Mouse (Mus musculus) liver, embryonic 15.5 days (tissue): ENCODE data around the gene Cryzl2. TPM values are rescaled to one million over a fixed set of nuclear protein-coding genes. Genes with fewer than 3 reads are reported as not detected.

Experiments used
- ATAC-seq: fragments of 200-750 bp; cut with Nextera tagmentation; 2 replicates; pipeline ENCODE4 v1.8.0; 2017; ENCODE audit warnings: moderate number of reproducible peaks, mild to moderate bottlenecking, moderate library complexity; ENCODE audit not compliant: insufficient read depth
- H3K27ac ChIP-seq: fragments of 300-500 bp; sonication (generic); replicated peaks from 2 replicates; pipeline ENCODE4 v1.5.1; 2015; ENCODE audit warnings: mild to moderate bottlenecking, inconsistent platforms
- H3K27me3 ChIP-seq: fragments of 300-500 bp; sonication (generic); 2 replicates; pipeline ENCODE4 v1.6.1; 2015; ENCODE audit warnings: mild to moderate bottlenecking, inconsistent platforms
- H3K36me3 ChIP-seq: fragments of 300-500 bp; sonication (generic); replicated peaks from 2 replicates; pipeline ENCODE4 v1.6.1; 2015; ENCODE audit warnings: moderate library complexity, mild to moderate bottlenecking, inconsistent platforms
- H3K4me1 ChIP-seq: fragments of 300-500 bp; sonication (generic); replicated peaks from 2 replicates; pipeline ENCODE4 v1.6.1; 2015; ENCODE audit warnings: inconsistent platforms
- H3K4me2 ChIP-seq: fragments of 300-500 bp; sonication (generic); 2 replicates; pipeline ENCODE4 v1.6.1; 2015; ENCODE audit warnings: moderate library complexity, mild to moderate bottlenecking, inconsistent platforms
- H3K4me3 ChIP-seq: fragments of 300-500 bp; sonication (generic); replicated peaks from 2 replicates; pipeline ENCODE4 v1.5.1; 2015; ENCODE audit warnings: mild to moderate bottlenecking, inconsistent platforms
- H3K9ac ChIP-seq: fragments of 300-500 bp; sonication (generic); 2 replicates; pipeline ENCODE4 v1.6.1; 2015; ENCODE audit warnings: moderate library complexity, mild to moderate bottlenecking, inconsistent platforms
- H3K9me3 ChIP-seq: fragments of 300-500 bp; sonication (generic); replicated peaks from 2 replicates; pipeline ENCODE4 v1.6.1; 2016; ENCODE audit warnings: inconsistent platforms
- WGBS: fragments of 180-500 bp; shearing (Covaris S2); methylation state at CpG from one replicate; pipeline ENCODE4 v1.1.7; 2015; ENCODE audit warnings: mixed read lengths; ENCODE audit not compliant: insufficient replicate concordance; 5-methylcytosine and 5-hydroxymethylcytosine counted together
- polyA plus RNA-seq: library from polyadenylated mRNA; unstranded; fragments of >200 nt; fragmentation: Nextera tagmentation; extraction: Ambion mirVana; gene quantifications from 2 replicates; pipeline ENCODE4 v1.2.1, GENCODE M21; 2015

The Cryzl2 gene
- polyA plus RNA-seq, 1 experiment from 2014 or later: 6.7 TPM

DNA sequence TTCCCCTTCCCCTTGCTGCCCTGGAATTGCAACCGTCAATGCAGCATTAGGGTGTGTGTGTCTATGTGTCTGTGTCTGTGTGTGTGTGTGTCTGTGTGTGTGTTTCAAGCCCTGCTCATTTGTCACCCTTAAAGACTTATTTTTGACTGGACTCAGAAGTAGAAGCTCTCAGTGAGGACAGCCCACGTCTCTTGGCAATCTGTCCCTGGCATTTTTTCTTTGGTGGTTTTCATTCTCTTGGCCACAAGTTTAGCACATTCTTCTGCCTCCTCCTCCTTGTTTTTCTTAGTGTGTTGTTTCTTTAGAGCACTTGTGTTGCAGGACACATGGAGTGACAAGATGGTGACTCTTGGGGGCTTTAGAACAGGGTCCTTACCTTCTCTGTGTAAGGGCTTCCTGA is 17.9 kb downstream of the Cryzl2 start:
- Histone ChIP-seq H3K4me3 (no peak overlapping the region), H3K4me2 (no peak overlapping the region), H3K36me3 (no peaks in the 10 kb centered on the region), H3K4me1 (no peaks in the 10 kb centered on the region), H3K27me3 (no peaks in the 10 kb centered on the region), H3K9ac (no peak overlapping the region), H3K9me3 (no peaks in the 10 kb centered on the region), H3K27ac (no peak overlapping the region)
- 66% methylated on average over 2 of the region's 2 CpGs for WGBS
- ATAC-seq: no peak

DNA sequence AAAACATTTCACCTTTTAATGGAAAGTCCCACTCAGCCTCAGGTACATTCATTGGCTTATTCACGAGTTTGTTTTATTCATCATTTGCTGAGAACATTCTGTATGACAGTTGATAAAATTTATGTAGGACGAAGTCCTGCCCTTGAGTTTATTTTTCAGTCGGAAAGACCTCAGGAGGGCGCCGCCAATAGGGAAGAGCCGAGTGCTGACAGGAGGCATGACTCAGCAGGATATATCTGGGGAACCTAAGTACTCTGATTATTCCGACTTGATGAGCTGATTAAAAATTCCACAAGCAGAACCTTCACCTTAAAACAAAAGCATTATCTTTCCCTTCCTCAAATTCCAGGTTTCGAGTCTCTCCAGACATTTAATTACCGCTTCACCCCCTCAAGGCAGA is 21.7 kb downstream of the Cryzl2 start:
- no peak overlapping the region for H3K4me2 ChIP-seq
- H3K9me3 ChIP-seq: no peaks in the 10 kb centered on the region
- no peak overlapping the region for H3K9ac ChIP-seq
- ATAC-seq: no peak
- H3K27me3 ChIP-seq: no peaks in the 10 kb centered on the region
- no peak overlapping the region for H3K27ac ChIP-seq
- H3K4me3 ChIP-seq: no peak overlapping the region
- no peaks in the 10 kb centered on the region for H3K36me3 ChIP-seq
- no peaks in the 10 kb centered on the region for H3K4me1 ChIP-seq
- WGBS: 33% methylated on average over 9 of the region's 9 CpGs

DNA sequence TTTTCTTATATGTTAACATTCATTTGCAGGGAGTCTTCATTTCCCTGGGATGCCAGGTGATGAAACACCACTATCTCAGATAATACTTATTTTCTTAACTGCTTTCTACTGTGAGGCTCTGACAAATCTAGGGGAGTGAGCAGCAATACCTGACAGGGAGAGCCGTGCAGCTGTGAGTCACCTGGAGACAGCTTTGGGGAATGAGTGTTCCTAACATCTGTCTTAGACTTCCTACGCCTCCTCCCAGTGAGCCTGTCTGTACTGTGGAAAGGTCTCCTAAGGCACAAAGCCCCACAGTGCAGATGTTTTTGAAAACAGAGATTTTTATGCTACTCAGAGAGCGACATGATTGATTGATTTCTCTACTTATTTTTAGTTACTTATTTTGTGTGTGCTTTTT is 22.5 kb downstream of the Cryzl2 start:
- no peaks in the 10 kb centered on the region for H3K4me1 ChIP-seq
- ATAC-seq: no peak
- H3K27me3 ChIP-seq: no peaks in the 10 kb centered on the region
- 58% methylated on average over 3 of the region's 3 CpGs for WGBS
- no peak overlapping the region for H3K27ac ChIP-seq
- no peak overlapping the region for H3K4me3 ChIP-seq
- no peak overlapping the region for H3K4me2 ChIP-seq
- no peaks in the 10 kb centered on the region for H3K9me3 ChIP-seq
- H3K9ac ChIP-seq: no peak overlapping the region
- no peaks in the 10 kb centered on the region for H3K36me3 ChIP-seq

DNA sequence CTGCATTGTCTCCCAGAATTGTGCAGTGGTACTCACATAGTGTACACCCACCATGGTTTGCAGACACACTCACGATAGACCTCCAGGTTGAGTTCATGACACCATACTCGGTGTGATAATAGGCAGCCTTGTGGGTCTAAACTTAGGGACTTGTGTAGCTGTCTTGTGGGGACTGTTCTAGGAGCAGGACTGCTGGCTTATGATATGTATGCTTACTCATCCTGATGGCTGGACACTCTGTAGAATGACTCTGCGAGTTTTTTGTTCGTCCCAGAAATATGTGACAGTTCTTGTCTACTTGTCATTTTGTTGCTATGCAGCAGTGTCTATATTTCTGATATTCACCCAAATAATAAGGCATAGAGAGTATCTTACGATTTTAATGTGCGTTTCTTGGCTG is 23.3 kb downstream of the Cryzl2 start:
- WGBS: 56% methylated on average over 6 of the region's 6 CpGs
- Histone ChIP-seq H3K4me2 (no peak overlapping the region), H3K36me3 (no peaks in the 10 kb centered on the region), H3K9ac (no peak overlapping the region), H3K27ac (no peak overlapping the region), H3K27me3 (no peaks in the 10 kb centered on the region), H3K9me3 (no peaks in the 10 kb centered on the region), H3K4me3 (no peak overlapping the region), H3K4me1 (no peaks in the 10 kb centered on the region)
- ATAC-seq: no peak

DNA sequence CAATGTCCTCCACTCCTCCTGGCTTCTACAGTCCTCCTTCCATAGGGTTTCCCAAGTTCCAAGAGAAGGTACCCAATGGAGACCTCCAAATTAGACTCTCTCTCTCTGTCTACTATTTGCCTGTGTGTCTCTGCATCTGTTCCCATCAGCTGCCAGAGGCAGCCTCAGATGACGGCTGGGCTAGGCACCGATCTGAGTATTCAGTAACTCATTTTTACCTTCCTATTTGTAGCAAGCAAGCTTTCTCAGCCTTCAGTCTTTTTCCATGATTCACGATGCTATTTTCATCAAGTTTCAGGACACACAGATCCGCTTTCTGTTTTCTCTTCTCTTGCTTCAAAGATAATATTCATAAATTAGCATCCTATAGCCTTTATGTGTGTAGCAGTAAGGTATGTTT is 25.8 kb downstream of the Cryzl2 start:
- H3K4me1 ChIP-seq: no peaks in the 10 kb centered on the region

DNA sequence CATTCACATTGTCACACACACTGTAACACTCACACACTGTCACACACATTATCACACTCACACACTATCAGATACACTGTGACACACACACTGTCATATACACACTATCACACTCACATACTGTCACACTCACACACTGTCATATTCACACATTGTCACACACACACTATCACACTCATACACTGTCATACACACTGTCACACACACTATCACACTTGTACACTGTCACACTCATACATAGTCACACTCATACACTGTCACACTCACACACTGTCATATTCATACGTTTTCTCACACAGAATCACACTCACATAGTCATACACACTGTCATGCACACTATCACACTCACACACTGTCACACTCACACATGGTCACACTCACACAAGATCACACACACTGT is 42.3 kb downstream of the Cryzl2 start:
- 45% methylated on average over 1 of the region's 1 CpGs for WGBS
- no peak for ATAC-seq

More for the DNA sequence above, 25.8 kb downstream of the Cryzl2 start:
- Histone ChIP-seq H3K9ac (no peak overlapping the region), H3K4me2 (no peak overlapping the region), H3K36me3 (no peaks in the 10 kb centered on the region), H3K27ac (no peak overlapping the region), H3K9me3 (no peaks in the 10 kb centered on the region), H3K4me3 (no peak overlapping the region), H3K27me3 (no peaks in the 10 kb centered on the region)
- no peak for ATAC-seq
- WGBS: 73% methylated on average over 4 of the region's 4 CpGs

DNA sequence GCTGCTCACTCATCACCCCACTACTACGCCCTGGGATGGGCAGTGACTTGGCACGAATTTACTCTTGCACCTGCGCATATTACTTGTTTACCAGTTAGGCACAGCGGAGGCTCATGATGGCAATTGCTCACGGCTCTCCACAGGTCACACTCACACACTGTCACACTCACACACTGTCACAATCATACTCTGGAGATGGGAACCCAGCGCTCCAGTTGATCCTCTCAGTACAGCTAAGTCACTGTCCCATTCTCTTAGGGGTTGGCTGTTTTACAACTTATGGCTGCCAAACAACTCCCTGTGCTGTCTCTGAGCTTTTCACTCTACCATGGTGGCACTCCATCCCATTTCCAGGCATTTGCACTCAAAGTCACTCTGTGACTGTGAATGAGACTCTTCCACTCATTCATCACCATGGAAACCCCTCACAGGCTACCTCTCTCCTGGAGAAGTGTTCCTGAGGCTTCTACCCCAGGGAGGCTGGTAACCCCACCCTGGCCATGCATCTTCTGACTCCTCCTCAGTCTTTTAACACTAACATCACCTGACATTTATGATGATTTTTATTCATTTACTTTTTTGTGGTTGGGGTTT is 43.1 kb downstream of the Cryzl2 start:
- no peaks in the 10 kb centered on the region for H3K27me3 ChIP-seq
- H3K9ac ChIP-seq: no peak overlapping the region
- no peak for ATAC-seq
- H3K4me3 ChIP-seq: no peak overlapping the region
- 73% methylated on average over 6 of the region's 6 CpGs for WGBS
- H3K36me3 ChIP-seq: no peaks in the 10 kb centered on the region
- no peak overlapping the region for H3K27ac ChIP-seq
- H3K9me3 ChIP-seq: no peaks in the 10 kb centered on the region
- H3K4me1 ChIP-seq: no peaks in the 10 kb centered on the region
- H3K4me2 ChIP-seq: no peak overlapping the region

More for the DNA sequence above, 42.3 kb downstream of the Cryzl2 start:
- Histone ChIP-seq H3K9me3 (no peaks in the 10 kb centered on the region), H3K4me2 (no peak overlapping the region), H3K9ac (no peak overlapping the region), H3K4me1 (no peaks in the 10 kb centered on the region), H3K36me3 (no peaks in the 10 kb centered on the region), H3K27ac (no peak overlapping the region), H3K4me3 (no peak overlapping the region), H3K27me3 (no peaks in the 10 kb centered on the region)

DNA sequence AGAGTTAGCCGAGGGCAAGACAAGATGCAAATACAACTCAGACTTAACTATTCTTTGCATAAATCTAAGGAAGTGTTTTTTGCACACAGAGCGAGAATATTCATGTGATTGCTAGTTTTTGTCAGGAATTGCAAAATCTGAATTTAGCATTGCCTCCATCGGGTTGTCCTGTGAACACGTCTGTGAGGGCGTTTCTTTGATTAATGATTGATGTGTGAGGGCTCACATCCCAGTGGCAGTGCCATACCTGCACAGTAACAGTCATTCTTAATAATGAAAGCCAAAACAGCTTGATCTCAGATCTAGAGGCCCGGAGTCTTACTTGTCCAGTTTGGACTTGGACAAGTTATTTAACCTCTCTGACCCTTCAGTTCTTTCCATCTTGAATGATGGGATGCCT is 44.7 kb downstream of the Cryzl2 start:
- no peak overlapping the region for H3K4me2 ChIP-seq
- no peaks in the 10 kb centered on the region for H3K9me3 ChIP-seq
- no peak overlapping the region for H3K4me3 ChIP-seq
- H3K4me1 ChIP-seq: no peaks in the 10 kb centered on the region
- H3K27me3 ChIP-seq: no peaks in the 10 kb centered on the region
- WGBS: 58% methylated on average over 6 of the region's 6 CpGs
- no peak for ATAC-seq
- H3K9ac ChIP-seq: no peak overlapping the region
- no peak overlapping the region for H3K27ac ChIP-seq
- H3K36me3 ChIP-seq: no peaks in the 10 kb centered on the region

DNA sequence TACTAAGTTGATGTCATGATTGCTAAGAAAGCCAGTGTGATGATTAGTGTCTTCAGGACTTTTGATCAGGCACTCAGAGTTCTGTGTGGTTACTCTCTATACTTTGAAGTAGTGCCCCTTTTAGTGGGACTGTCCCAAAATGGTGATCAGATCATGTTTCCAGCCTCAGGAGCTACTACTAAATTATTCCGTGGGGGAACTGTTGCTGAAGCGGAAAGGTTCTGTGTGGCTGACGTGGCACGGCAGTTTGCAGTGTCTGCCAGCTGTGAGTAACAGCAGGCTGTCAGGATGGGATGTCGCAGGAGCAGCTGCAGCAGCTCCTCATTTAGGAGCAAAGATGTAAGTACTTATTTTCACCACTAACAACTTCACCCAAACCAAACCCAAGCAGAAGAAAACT is 48.1 kb downstream of the Cryzl2 start, which contains the start of gene Sec16b:
Sec16b (plus strand) TSS at position 207 of the 400 bp plus-strand sequence.
- Histone ChIP-seq H3K9me3 (no peaks in the 10 kb centered on the region), H3K27ac (no peak within 1 kb of the TSS), H3K36me3 (no peaks in the 10 kb centered on the region), H3K27me3 (no peaks in the 10 kb centered on the region), H3K4me2 (no peak within 1 kb of the TSS), H3K9ac (no peak within 1 kb of the TSS), H3K4me3 (no peak within 1 kb of the TSS), H3K4me1 (no peaks in the 10 kb centered on the region)
- 70% methylated on average over 5 of the region's 5 CpGs for WGBS
- ATAC-seq: no peak

DNA sequence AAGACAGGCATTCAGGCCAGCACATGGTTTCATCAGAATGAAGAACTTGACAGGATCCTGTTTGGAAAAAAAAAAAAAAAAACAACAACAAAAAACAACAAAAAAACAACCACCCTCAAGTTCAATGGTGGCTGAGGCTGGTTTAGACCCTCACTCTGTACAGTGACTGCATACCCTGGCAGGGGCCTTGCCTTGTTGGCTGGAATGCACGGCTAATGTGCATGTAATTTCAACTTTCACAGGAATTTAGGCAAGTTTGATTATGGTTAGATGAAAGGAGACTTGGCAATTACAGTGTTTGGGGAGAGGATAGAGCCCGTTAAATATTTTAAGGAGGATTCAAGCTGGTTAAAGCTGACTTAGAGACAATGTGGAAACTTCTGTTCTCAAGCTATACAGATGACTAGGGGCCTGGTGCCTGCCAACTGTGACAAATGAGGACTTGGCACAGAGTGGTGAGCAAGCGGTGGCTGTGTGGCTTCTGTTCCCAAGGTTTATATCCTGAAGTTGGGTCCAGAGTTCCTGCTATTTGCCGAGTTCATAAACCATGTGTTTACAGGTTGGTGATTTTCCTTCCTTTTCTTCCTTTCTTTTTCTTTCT is 48.7 kb downstream of the Cryzl2 start:
- 52% methylated on average over 4 of the region's 4 CpGs for WGBS
- ATAC-seq: no peak
- H3K27me3 ChIP-seq: no peaks in the 10 kb centered on the region
- no peak overlapping the region for H3K9ac ChIP-seq
- H3K9me3 ChIP-seq: no peaks in the 10 kb centered on the region
- no peak overlapping the region for H3K4me3 ChIP-seq
- no peak overlapping the region for H3K4me2 ChIP-seq
- H3K27ac ChIP-seq: no peak overlapping the region
- H3K4me1 ChIP-seq: 0 out of 2 replicates have a peak, but pooled peaks cover under 1% of the 10 kb centered on the region
- no peaks in the 10 kb centered on the region for H3K36me3 ChIP-seq

DNA sequence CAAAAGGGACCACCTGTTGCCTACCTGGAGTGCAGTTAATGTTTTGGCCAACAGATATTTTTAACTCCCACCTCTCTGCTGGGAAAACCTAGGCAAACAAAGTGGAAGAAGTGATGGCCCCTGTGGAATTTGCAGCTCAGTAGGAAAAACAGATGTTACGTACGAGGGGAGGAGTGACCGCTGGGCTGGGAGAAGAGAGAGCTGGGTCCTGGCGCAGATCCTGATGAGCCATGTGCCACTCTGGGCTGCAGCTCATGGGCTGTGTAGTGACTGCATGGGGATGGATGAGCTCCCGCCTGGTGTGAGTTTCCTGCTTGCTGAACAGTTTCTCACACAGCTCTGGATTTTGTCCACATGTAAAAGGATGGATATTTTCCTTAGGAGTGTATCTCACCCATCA is 49.4 kb downstream of the Cryzl2 start:
- Histone ChIP-seq H3K9me3 (no peaks in the 10 kb centered on the region), H3K9ac (no peak overlapping the region), H3K4me3 (no peak overlapping the region), H3K27me3 (no peaks in the 10 kb centered on the region), H3K36me3 (no peaks in the 10 kb centered on the region), H3K4me2 (no peak overlapping the region), H3K27ac (no peak overlapping the region), H3K4me1 (0 out of 2 replicates have a peak, but pooled peaks cover 3% of the 10 kb centered on the region)
- WGBS: 63% methylated on average over 5 of the region's 5 CpGs
- ATAC-seq: no peak
